Mouse (Mus musculus): Measurements from ENCODE around the gene Cntn5.

Gene Cntn5

DNA sequence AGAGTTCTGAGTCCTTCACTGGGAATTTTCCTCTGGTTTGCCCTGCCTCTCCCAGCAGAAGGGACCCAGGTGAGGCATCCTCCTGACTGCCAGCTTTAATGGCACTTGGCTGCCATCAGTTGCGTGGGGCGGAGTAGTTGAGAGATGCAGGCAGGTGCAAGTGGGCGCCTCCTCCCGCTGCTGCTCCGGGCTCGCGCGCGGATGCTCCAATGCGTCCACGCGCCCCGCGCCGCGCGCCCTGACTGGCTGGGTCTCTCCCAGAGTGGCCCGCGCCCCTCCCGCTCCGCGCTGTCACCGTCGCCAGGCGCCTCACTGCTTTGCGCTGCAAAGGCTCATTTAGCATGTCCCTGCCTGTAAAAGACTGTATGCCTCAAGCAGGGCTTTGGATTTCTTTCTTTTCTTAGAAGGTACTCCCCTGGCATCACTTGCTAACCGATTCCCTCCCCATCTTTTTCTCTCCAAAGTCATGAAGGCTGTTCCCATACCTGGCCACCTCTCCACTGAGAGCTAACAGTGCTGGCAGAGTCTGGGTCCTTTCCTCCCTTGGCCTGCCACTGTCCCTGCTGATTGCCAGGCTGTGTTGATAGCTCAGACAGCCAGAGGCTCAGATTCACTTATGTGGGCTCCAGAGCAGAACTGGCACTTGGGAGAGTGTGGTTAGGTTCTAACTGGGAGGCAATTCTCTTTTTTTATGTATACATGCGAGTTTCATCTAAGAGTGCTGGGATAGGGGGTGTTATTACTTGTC lies at the start of gene Cntn5:
Gene Cntn5 (minus strand): TSS at position 160 of the 748 bp plus-strand sequence.
- DNase-seq (ENCODE audit: low spot score), result no peak

DNA sequence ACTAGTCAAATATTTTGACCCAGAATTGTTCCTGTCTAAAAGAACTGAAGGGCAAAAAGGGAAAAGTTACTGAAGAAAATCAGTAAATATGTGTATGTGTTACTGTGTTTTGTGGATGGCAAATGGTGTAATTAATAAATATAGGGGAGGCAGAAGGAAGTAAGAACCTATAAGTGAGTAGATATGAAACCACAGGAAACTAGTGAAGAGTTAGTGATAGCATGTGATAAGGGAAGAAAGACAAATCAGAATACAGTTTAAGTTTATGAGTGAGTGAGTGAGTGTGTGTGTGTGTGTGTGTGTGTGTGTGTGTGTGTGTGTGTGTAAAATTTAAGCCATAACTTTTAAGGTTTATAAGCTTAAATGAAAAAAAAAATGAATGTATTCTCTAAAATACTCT lies 45.9 kb upstream of the Cntn5 start:
- no peak for DNase-seq (ENCODE audit: low spot score)

DNA sequence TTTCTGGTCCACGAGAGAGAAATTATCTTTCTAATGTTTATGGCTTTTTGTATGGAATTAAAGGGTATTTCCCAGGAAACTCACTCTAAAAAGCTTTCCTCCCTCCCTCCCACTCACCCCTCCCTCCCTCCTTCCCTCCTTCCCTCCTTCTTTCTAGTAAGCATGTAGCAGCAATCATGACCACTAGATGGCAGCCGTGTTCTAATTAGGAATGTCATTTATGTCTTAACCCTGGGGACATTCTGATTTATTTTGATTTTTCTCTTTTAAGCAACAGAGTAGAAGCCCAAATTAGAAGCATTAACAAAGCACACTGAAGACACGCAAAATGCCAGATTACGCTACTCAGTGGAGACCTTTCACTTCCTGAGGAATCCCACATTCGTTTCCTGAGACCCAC lies 5.0 kb upstream of the Cntn5 start:
- peak; percentile 79 for DNase-seq (ENCODE audit: low spot score)

DNA sequence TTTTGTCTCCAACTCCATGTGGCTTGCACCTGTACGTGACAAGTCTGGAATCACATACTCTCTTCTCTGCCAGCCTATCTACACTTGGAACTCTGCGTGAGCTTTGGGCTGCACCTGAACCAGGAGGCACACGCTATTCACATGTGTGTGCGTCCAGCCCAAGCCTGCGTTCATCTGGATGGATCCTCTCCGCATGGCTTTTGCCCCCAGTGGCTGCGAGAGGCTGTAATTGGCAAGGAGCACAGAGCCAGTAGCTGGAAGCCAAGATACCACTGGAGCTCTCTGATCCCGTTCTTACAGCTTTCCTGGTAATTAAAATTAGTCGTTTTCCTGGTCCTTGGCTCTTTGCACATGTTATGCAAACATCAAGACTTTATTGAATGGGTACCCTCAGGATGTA lies 1.1 kb upstream of the Cntn5 start:
- DNase-seq (ENCODE audit: low spot score), result no peak

DNA sequence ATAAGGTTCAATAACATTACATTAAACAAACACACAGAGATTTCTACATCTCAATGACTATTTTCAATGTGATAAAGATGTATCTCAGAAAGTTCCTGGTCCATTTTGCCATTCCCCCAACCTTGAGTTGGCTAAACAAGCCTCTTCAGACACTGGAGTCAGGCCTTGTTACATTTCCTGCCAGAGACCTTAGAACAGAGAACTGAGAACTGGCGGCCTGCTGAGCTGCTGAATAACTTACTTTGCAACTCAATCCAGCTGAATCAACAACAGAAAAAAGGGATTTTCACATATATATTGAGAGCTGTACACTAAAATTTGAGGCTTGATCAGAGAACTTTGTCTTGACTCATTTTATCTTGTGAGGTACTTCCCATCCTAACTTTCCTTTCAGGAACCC lies 24.8 kb downstream of the Cntn5 start:
- DNase-seq (ENCODE audit: low spot score), result no peak

DNA sequence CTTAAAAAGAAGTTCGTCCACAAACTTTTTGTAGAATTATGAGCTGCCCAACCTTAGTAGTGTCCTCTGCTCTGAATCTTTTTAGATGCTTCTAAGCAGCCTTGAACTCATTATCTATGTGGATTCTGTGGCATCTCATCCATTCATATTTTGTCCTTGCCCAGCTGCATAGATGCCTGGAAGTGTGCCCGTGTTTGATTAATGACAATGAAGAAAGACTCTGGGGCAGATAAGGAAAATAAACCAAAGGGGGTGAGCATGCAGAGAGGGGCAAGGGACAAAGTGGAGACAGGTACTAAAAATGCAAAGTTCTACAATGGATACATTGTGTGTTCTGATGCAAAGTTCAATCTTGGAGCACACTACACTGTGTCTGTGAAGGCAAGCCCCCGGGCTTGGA lies 30.7 kb downstream of the Cntn5 start:
- no peak for DNase-seq (ENCODE audit: low spot score)

DNA sequence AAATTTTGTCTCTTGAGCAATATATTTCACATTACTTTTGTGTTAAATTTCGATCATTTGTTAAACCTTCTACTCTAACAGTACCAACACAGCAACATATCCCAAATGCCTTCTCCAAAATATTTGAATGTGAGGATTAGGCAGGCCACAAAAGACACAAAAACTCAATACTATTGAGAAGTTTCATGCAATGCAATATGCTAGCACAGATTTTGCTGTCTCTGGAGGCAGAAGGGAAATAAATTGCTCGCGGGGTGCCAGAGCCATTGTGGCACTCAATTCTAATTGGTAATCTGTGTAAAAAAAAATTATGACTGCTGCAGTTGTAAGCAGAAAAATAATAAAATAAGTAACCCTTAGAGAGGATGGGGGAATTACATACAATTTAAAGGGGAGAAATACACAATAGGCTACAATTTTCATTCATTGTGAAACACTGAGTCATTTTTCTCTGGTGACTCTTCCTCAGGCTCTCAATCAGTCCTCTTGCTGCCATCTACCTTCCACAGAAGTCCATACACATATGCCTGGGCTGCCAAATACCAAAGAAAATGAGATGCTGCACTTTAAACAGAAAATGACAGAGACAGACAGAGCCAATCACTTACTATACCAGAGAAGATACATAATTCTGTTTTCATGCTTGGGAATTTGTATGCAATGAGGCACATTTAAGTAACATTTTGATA lies 48.2 kb downstream of the Cntn5 start:
- DNase-seq (ENCODE audit: low spot score), result no peak

DNA sequence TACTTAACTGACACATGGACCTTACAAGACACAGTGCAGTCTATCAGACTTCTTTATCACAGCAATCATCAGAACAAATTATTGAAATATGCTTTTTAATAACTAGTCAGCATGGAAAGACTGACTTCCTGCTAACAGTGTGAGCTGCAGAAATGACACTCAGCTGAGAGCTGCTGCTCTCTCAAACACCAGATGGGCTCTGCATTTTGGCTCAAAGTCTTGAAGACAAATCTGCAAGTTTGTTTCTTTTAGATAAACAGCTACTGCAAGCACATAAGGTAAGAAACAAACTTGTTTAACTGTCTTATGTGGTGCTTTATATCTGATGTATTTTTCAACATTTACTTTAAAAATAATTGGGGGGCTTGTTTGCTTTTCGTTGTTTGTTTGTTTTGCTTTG lies 87.9 kb downstream of the Cntn5 start:
- DNase-seq (ENCODE audit: low spot score), result no peak

DNA sequence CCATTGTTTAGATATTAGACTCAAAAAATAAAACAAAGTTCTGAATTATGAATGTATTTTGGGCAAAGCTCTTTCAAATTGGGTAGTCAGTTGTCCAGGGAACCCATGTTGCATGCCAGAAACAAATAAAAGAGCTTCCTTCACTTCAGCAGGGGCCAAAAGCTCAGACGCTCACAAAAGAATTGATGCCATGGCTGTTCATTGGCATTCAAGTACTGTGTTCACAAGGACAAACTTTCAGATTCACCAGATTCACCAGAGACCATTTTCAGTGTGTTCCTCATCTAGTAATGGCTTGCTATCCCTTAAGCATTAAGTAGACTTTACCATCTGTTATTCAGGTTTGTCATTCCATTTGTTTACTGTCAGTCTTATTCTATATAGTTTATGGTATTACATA lies 107.4 kb downstream of the Cntn5 start:
- no peak for DNase-seq (ENCODE audit: low spot score)

DNA sequence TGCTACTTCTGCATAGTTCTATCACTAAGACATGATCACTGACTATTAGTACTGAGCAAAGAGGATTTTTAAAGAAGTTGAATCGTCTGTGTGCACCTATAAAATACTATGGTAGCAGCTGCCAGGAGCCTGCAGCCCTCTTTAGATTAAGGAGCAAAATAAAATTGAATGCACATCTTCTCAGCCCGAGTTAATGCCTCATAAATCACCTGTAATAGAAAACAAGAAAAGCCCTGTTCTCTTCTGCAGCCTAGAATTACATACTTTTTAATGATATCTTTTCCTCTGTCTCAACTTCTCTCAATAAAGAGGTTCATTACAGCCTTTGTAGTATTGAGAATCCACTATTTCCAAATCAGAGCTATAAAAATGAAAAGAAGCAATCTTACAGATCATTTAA lies 109.5 kb downstream of the Cntn5 start:
- DNase-seq (ENCODE audit: low spot score), result no peak

DNA sequence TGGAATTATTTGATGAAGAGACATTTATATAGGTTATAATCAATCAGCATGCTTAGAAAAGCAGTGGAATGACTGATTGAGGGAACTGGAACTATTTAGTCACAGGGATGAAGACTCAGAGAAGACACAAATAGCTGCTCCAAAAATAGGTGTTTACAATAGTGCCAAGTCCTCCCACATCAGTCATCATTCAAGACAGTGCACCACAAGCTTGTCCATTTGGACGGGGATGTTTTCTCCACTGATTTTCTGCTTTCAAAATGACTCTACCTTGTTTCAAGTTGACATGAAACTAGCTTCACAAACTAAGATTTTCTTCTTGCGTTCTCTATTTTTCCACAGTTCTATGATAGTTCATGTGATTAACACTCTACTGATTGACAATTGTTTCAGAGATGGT lies 172.7 kb downstream of the Cntn5 start:
- no peak for DNase-seq (ENCODE audit: low spot score)

DNA sequence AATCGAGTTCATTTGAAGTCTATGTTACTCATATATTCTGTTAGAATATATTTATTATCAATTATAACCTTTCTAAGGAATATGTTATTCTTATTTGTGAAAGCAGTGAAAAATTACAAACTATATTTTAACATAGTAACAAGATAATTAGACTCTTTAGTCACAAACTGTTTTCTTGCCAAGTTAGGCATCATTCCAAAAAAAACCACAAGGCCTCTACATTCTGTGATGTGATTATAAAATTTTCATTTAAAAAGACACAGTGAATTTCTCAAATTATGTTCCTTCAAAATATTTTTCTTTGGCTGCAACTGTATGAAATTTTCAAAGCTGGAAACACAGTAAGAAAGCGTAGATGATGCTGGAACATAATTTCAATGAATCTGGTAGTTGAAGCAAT lies 180.4 kb downstream of the Cntn5 start:
- DNase-seq (ENCODE audit: low spot score), result no peak

DNA sequence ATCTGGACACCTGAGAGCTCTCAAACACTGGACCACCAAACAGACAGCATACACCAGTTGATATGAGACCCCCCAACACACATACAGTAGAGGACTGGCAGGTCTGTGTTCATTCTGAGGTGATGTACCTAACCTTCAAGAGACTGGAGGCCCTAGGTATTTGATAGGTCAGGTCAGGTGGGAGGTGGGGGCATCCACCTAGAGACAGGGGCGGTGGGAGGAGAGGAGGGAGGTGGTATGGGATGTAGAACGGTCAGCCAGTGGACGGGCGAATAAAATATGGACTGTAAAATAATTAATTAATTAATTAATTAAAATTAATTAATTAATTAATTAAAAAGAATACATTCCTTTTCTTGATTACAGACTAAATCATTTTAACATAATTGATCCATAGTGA lies 182.5 kb downstream of the Cntn5 start:
- no peak for DNase-seq (ENCODE audit: low spot score)

DNA sequence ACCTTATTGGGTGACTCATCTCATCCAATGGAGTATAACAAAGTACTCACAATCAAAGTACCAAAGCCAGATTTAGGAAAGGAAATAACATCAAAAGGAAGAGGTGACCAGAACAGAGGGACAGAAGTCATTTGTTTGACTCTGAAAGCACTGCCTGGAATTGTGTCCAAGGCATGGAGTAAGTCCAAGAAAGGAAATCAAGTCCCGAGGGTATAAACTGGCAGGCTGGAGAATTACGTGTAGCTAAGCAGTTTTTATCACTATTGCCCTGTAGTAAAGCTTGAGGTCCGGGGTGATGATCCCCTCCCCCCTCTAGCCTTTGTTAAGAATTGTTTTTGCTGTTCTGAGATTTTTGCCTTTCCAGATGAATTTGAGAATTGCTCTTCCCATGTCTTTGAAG lies 185.6 kb downstream of the Cntn5 start:
- no peak for DNase-seq (ENCODE audit: low spot score)

DNA sequence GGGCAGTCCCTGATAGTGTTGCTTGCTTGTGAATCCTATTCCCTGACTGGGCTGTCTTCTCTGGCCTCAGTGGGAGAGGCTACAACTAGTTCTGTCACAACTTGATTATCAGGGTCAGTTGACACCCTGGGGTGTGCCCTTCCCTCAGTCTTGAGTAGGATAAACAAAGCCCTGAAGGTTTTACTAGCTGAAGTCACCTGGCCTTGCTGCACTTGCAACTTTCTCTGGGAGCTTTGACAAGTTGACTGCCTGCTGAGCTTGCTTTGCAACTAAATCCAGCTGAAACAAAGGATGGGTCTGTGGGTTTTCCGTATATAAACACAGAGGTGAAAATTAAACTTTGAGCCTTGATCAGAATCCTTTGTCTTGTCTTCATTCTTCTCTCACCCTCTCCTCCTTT lies 190.9 kb downstream of the Cntn5 start:
- DNase-seq (ENCODE audit: low spot score), result no peak

DNA sequence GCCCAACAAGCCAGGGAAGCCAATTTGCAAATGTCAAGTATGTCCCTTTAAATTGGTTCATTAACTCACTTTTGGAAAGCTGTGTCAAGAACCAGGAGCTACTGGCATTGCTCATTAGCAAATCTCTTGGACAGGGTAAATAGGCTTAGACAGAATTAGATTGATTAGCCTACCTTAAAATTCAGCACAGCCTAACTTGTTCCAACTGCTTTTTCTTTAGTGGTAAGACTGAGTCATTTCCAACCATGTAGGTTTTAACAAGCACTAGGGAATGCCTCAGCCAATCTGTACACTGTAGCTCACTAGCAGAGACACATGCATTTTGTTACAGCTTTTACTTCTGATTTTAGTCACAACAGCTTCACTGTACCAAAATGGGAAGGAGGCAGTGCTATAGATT lies 222.9 kb downstream of the Cntn5 start:
- DNase-seq (ENCODE audit: low spot score), result no peak

DNA sequence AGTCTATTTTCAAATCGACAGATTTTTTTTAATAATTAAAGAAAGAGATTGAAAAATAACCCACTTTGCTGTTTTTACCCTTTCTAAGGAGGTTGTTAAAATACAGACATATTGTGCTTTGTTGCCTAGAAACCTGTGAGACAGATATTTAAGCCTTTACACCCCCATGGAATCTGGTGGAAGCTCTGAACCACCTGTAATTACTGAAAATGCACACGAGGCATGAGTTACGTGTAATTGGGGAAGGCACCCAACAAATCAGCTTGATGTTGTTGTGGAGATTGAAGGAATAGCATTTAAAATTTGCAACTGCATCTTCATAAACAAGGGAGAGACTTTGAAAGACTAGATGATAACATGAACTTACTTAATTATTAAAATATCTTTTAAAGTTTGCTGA lies 223.4 kb downstream of the Cntn5 start:
- DNase-seq (ENCODE audit: low spot score), result no peak

DNA sequence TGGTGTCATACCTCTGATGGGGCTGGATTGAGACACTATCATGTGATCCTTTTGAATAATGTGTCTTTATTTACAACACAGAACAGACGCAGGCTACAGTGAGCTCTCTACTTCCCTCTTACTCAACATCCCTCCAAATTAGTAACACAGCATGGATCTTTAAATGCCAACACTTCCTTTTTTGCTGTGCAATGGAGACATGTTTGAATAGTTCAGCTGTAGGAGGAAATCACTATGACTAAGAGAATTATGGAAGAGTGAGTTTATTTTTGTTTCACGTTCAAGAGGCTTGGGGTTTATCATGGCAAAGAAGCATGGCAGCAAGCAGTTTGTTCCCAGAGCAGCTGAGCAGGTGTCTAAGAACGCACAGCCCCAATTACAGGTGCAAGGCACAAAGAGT lies 235.9 kb downstream of the Cntn5 start:
- no peak for DNase-seq (ENCODE audit: low spot score)

DNA sequence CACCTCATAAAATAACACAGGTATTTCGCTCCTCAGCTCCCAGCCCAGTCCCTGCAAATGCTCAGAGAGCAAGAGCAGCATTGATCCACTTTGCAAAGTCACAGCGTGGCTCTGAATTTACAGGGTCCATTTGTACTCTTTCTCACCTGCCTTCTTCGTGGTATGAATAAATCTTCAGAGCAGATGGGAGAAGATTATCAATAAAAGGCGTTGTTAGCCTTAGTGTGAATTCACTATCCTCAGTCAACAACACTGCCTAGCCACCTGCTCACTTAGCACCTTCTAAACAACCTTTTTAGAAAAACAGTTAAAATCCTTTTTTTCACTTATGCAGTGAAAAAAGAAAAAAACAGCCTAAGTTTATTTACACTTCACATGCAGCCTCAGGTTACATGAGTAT lies 237.1 kb downstream of the Cntn5 start:
- no peak for DNase-seq (ENCODE audit: low spot score)

DNA sequence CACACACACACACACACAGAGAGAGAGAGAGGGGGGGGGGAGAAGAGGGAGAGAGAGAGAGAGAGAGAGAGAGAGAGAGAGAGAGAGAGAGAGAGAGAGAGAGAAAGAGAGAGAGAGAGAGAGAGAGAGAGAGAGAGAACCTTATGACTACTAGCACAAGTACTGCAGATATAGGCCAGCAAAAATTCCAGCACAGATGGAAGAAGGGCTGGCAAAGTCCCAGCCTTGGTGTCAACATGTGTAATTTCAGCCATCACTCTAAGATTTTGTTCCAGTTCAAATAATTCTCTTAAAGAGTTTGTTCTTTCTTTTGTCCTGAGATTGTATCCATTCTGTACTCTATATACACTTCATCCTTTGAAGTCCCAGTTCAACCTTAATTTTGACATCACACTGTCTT lies 238.8 kb downstream of the Cntn5 start:
- DNase-seq (ENCODE audit: low spot score), result no peak

DNA sequence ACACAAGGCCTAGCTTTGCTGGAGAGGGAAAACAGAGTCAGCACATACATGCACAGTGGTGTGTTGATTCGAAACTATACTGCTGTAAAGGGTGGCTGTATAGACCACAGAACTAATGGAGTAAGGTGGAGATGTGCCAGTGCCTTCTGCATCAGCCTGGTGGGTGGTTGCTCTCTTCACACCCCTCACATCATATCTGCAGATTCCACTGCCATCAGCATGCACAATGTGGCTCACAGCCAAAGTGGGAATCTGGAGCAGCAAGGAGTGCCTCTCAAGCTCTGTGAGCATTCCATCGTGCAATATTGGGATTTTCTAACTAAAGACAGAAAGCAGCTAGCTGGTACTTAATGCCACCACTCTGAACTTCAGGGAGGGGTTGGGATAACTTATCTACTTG lies 241.5 kb downstream of the Cntn5 start:
- DNase-seq (ENCODE audit: low spot score), result no peak

DNA sequence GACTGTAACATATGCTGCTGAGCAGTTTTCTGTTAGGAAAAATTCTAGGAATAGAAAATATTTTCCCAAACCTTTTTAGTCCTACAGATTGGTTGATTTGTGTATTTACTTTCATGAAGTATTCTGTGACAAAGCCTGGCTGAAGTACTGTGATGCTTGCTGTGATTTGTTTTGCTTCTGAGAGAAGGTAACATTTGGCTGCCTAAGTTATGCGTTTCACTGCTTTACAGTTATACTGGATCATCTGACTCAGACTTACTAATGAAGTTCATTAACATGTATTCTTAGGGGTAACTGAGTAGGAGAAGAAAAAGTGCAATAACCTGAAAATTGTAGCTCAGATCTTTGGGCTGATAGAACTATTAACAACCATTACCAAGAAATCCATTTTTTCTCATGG lies 245.1 kb downstream of the Cntn5 start:
- DNase-seq (ENCODE audit: low spot score), result no peak

DNA sequence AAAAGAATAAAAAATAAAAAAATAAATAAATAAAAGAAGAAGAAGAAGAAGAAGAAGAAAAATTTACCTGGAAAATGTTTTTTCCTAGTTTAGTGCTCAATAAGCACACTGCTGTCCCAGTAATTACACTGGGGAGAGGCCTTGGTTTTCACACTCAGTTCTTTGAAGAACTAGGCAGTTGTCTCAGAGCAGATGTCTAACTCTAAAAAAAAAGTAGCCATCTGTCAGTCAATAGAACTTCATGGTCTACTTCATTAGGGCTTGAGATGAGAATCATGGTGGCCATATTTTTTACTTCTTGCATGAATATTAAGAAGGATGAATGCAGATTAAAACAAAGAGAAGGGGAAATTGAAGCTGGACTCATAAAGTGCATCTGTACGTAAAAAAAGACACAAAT lies 246.5 kb downstream of the Cntn5 start:
- no peak for DNase-seq (ENCODE audit: low spot score)

DNA sequence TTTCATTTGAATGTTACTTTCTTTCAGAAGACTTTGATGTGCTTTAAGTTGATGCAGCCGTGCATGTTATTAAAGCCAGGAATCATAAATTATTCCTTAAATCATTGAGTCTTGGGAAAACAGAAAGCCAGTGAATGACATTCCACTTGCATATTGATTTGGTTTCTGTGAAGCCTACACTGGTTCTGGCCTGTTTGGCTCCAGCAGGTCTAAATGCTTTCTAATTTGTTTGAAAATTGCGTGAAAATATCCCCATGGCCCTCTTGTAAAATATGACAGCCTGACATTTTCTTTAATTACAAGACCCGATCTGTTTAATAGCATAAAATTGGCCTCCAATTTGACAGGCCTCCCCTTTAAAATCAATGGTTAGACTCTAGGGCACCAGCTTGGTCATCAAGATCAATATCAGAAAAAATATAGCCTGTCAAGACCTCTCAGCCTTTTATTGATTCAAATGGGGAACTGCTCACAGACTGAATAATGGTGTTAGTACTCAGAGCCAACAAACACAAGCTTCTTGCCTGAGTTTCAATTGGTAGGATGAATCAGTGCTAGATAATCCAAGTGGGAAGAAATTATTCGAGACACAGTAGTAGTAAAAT lies 247.3 kb downstream of the Cntn5 start:
- no peak for DNase-seq (ENCODE audit: low spot score)
